Mouse (Mus musculus): ENCODE data around the gene Clcn7.

GRCm38 (mm10) chr17:25183232-25183631 lies 50.0 kb downstream of the Clcn7 start:
- TF ChIP-seq ZMIZ1 (IDR thresholded peaks at IDR 0.05; ENCODE audit: low read depth, low read length) (no peak), RCOR1 (IDR thresholded peaks at IDR 0.05; ENCODE audit: low read depth, low read length) (no peak), ZC3H11A (IDR thresholded peaks at IDR 0.05; ENCODE audit: low read depth, low read length) (no peak), POLR2A (IDR thresholded peaks at IDR 0.05; ENCODE audit: control insufficient read depth in 1 of 2, insufficient read depth in 1 of 2, low read depth in 1 of 2, low read length in 2 of 2, poor library complexity in 1 of 2) (no peak), POLR2AphosphoS2 (IDR thresholded peaks at IDR 0.05; ENCODE audit: low read length) (no peak), UBTF (IDR thresholded peaks at IDR 0.05; ENCODE audit: borderline replicate concordance, insufficient read depth, low read depth, low read length) (no peak), GABPA (IDR thresholded peaks at IDR 0.05; ENCODE audit: low read depth, low read length) (no peak), MYC (IDR thresholded peaks at IDR 0.05; ENCODE audit: low read depth, low read length) (no peak), KAT2A (conservative IDR thresholded peaks at IDR 0.05; ENCODE audit: low read depth, low read length) (no peak), MEF2A (IDR thresholded peaks at IDR 0.05; ENCODE audit: extremely low read depth, insufficient replicate concordance, low read depth, low read length, poor library complexity, severe bottlenecking) (no peak), CHD1 (IDR thresholded peaks at IDR 0.05; ENCODE audit: low read depth, low read length) (no peak)
